Mouse (Mus musculus): ENCODE measurements around the gene Plekhf1.

Gene Plekhf1

GRCm38 (mm10) chr7:38184786-38185185 lies 43.0 kb downstream of the Plekhf1 start:
- DNase-seq = no peak

GRCm38 (mm10) chr7:38184418-38184745 lies 43.4 kb downstream of the Plekhf1 start:
- DNase-seq = no peak

- DNase-seq = peak; percentile 87
These were observed 44.0 kb downstream of the Plekhf1 start for GRCm38 (mm10) chr7:38183709-38184417.

- DNase-seq = peak; percentile 46
These were observed 44.7 kb downstream of the Plekhf1 start, which contains the start of gene 1600014C10Rik for GRCm38 (mm10) chr7:38182962-38183687. Gene 1600014C10Rik (plus strand): TSS chr7:38183217.

GRCm38 (mm10) chr7:38182596-38182961 lies 45.2 kb downstream of the Plekhf1 start:
- DNase-seq = peak; percentile 89

- no peak for DNase-seq
These were observed 46.5 kb downstream of the Plekhf1 start for GRCm38 (mm10) chr7:38181366-38181765.

- DNase-seq = no peak
These were observed 47.9 kb downstream of the Plekhf1 start for GRCm38 (mm10) chr7:38179896-38180295.

GRCm38 (mm10) chr7:38176056-38176455 lies 51.8 kb downstream of the Plekhf1 start:
- no peak for DNase-seq

- no peak for DNase-seq
These were observed 53.3 kb downstream of the Plekhf1 start for GRCm38 (mm10) chr7:38174321-38175148.

- DNase-seq = no peak
These were observed 53.9 kb downstream of the Plekhf1 start for GRCm38 (mm10) chr7:38173871-38174270.

GRCm38 (mm10) chr7:38167724-38168141 lies 60.1 kb downstream of the Plekhf1 start:
- DNase-seq = peak; percentile 61

All from lung, postnatal 36 days (tissue).